In genomic region chr13:29780713-29781112, GRCm38 (mm10) we compare ENCODE assay signal across 10 mouse cellular contexts.
A peak's percentile ranks its signal among the peaks of the same experiment; 100 is the strongest.
DNase-seq lines count a peak whose midpoint lies in the region; ATAC-seq lines count a peak whose summit lies in the region.
"Had no signal": no experiment of that assay in that cellular context is flagged by ENCODE, and none has a peak within 500 bp of the region (broad histone marks: within the 10 kb centered on the region; RNA-seq: fewer than 3 reads in every experiment).

No protein-coding gene starts in this region.

- H3K4me2 ChIP-seq in heart, embryonic 13.5 days, result peak overlapping the region; percentile 23

- WGBS in heart, embryonic 13.5 days, result 24% methylated on average over 6 of the region's 6 CpGs

- H3K36me3 ChIP-seq in heart, embryonic 13.5 days, result no peaks in the 10 kb centered on the region

- no peaks in the 10 kb centered on the region for H3K27me3 ChIP-seq in heart, embryonic 13.5 days (replicated peaks)
- H3K27me3 ChIP-seq: megakaryocyte, embryonic 14.5 days had no signal

- intact Hi-C loops in left cerebral cortex, postnatal 4 days (cut with DNase I), result no loop called here

- H3K27ac ChIP-seq in heart, embryonic 13.5 days (replicated peaks), result peak overlapping the region; percentile 61

- ATAC-seq in heart, embryonic 13.5 days (ENCODE audit: extremely low read depth, insufficient number of reproducible peaks, low FRiP score, low TSS enrichment), result no peak; the same call in 1 of the 2 replicates

- H3K9me3 ChIP-seq in heart, embryonic 13.5 days, result no peaks in the 10 kb centered on the region
- H3K9me3 ChIP-seq: megakaryocyte, embryonic 14.5 days had no signal

- no peak overlapping the region for H3K4me3 ChIP-seq in heart, embryonic 13.5 days
- H3K4me3 ChIP-seq: erythroblast, embryonic 14.5 days; megakaryocyte, embryonic 14.5 days had no signal

- DNase-seq in left cerebral cortex, postnatal 4 days, result peak; percentile 37
- no peak for DNase-seq in left cerebral cortex, adult 8-10 months (ENCODE audit: low spot score in 2 of 2)
- peak; percentile 85 for DNase-seq in kidney, postnatal 14 days
- DNase-seq in thymus, postnatal 14 days, result peak; percentile 13
- no peak for DNase-seq in frontal cortex, postnatal 14 days (ENCODE audit: low spot score in 2 of 2)
- DNase-seq in cerebellum, postnatal 36 days, result no peak
- no peak for DNase-seq in layer of hippocampus, adult 9-11 months

- no peak overlapping the region for H3K9ac ChIP-seq in heart, embryonic 13.5 days

- H3K4me1 ChIP-seq in heart, embryonic 13.5 days, result peaks cover 20% of the 10 kb centered on the region

Comparison
In these comparisons a context has a peak if more than half of its experiments do, and no peak if none do; other contexts are left out.
1. DNase-seq: peak in left cerebral cortex, postnatal 4 days (single experiment), kidney, postnatal 14 days (single experiment) and thymus, postnatal 14 days (single experiment); none in left cerebral cortex, adult 8-10 months (0 of 2), frontal cortex, postnatal 14 days (0 of 2), cerebellum, postnatal 36 days (0 of 2) and layer of hippocampus, adult 9-11 months (single experiment).